Mouse (Mus musculus): ENCODE data around the gene Tyw5. TPM values are rescaled to one million over a fixed set of nuclear protein-coding genes. Genes with fewer than 3 reads are reported as not detected.

Tyw5 gene
- polyA plus RNA-seq, 1 experiment from 2014 or later: 10.1 TPM

Other genes starting within 250 kb of the Tyw5 start
- gene 1700066M21Rik, start 29.5 kb downstream of the Tyw5 start, polyA plus RNA-seq (2015; fragmentation: Nextera tagmentation; extraction: Ambion mirVana): 6.8 and 7.7 TPM in 2 replicates
- 7.0 and 7.2 TPM in 2 replicates for gene Maip1, start 773 bp downstream of the Tyw5 start, polyA plus RNA-seq (2015; fragmentation: Nextera tagmentation; extraction: Ambion mirVana)